Mouse (Mus musculus) forebrain, embryonic 12.5 days (tissue): Measurements from ENCODE around the gene Adamts15. TPM values are rescaled to one million over a fixed set of nuclear protein-coding genes. Genes with fewer than 3 reads are reported as not detected.

Source experiments
- ATAC-seq: fragments of 200-750 bp; cut with Nextera tagmentation; 2 replicates; pipeline ENCODE4 v1.8.0; 2017; ENCODE audit warnings: moderate TSS enrichment; ENCODE audit not compliant: low FRiP score
- H3K27ac ChIP-seq: fragments of 300-500 bp; sonication (generic); 2 replicates; pipeline ENCODE4 v1.5.1; 2016; ENCODE audit warnings: mild to moderate bottlenecking
- H3K27me3 ChIP-seq: fragments of 300-500 bp; sonication (generic); 2 replicates; pipeline ENCODE4 v1.6.1; 2016; ENCODE audit warnings: mild to moderate bottlenecking
- H3K36me3 ChIP-seq: fragments of 300-500 bp; sonication (generic); replicated peaks from 2 replicates; pipeline ENCODE4 v1.6.1; 2016; ENCODE audit warnings: mild to moderate bottlenecking
- H3K4me1 ChIP-seq: fragments of 300-500 bp; sonication (generic); 2 replicates; pipeline ENCODE4 v1.6.1; 2016
- H3K4me2 ChIP-seq: fragments of 300-500 bp; sonication (generic); 2 replicates; pipeline ENCODE4 v1.6.1; 2016; ENCODE audit warnings: mild to moderate bottlenecking, moderate library complexity
- H3K4me3 ChIP-seq: fragments of 300-500 bp; sonication (generic); replicated peaks from 2 replicates; pipeline ENCODE4 v1.5.1; 2016; ENCODE audit warnings: mild to moderate bottlenecking
- H3K9ac ChIP-seq: fragments of 300-500 bp; sonication (generic); 2 replicates; pipeline ENCODE4 v1.6.1; 2016; ENCODE audit warnings: mild to moderate bottlenecking
- H3K9me3 ChIP-seq: fragments of 300-500 bp; sonication (generic); 2 replicates; pipeline ENCODE4 v1.6.1; 2016
- WGBS: fragments of 180-500 bp; shearing (Covaris S2); methylation state at CpG from one replicate; pipeline ENCODE4 v1.1.7; 2016; 5-methylcytosine and 5-hydroxymethylcytosine counted together
- polyA plus RNA-seq: library from polyadenylated mRNA; unstranded; fragments of >200 nt; fragmentation: Nextera tagmentation; extraction: Ambion mirVana; gene quantifications from 2 replicates; pipeline ENCODE4 v1.2.1, GENCODE M21; 2016

Adamts15 gene
- polyA plus RNA-seq, 1 experiment from 2014 or later = 7.1 TPM

DNA sequence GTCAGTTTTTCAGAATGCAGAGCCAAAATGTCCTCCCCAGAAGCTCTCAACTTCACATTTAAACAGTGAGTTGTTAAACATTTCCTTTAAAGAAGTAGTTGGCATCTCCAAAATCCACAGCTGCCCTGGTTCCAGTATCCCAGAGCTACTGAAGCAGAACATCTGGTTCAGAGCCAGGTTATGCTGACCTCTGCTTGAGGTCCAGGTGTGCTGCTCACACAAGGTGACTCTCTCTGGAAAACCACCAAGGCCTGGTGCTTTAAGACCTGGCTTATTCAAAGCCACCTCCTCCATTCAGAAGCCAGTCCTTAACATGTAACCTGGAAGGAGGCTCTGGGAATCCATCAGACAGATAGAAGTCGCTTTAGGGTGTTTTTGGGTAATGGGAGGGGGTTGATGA is 23.0 kb upstream of the Adamts15 start:
- no peaks in the 10 kb centered on the region for H3K36me3 ChIP-seq
- H3K27me3 ChIP-seq = peaks cover 51% of the 10 kb centered on the region
- no peak for ATAC-seq
- no peak overlapping the region for H3K27ac ChIP-seq
- H3K4me1 ChIP-seq = peaks cover 11% of the 10 kb centered on the region
- WGBS = 61% methylated on average over 1 of the region's 1 CpGs
- no peaks in the 10 kb centered on the region for H3K9me3 ChIP-seq
- H3K4me3 ChIP-seq = no peak overlapping the region
- no peak overlapping the region for H3K4me2 ChIP-seq
- no peak overlapping the region for H3K9ac ChIP-seq

DNA sequence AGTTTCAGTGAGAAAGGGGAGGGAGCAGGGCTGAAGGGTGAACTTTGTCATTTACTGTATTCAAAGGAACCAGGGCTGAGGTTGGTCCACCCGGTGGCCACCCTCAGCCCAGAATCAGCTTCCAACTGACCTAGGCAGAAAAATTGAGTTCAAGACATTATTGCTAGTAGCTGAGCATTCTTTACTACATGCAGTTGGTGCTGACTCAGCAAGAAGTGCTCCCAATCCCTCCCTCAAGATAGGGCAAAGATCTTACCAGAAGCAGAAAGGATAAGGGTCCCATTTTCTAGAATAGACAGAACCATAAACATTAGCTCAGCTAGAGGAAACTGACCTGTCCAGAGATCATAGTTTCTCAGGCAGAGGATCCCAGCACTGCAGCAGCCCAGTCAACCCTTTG is 22.0 kb upstream of the Adamts15 start:
- 29% methylated on average over 1 of the region's 1 CpGs for WGBS
- Histone ChIP-seq H3K4me2 (no peak overlapping the region), H3K9me3 (no peaks in the 10 kb centered on the region), H3K27me3 (peaks cover 51% of the 10 kb centered on the region), H3K4me1 (peaks cover 11% of the 10 kb centered on the region), H3K4me3 (peak overlapping the region; percentile 51; the same call in 1 of the 2 replicates), H3K9ac (no peak overlapping the region), H3K36me3 (no peaks in the 10 kb centered on the region), H3K27ac (no peak overlapping the region)
- no peak for ATAC-seq

DNA sequence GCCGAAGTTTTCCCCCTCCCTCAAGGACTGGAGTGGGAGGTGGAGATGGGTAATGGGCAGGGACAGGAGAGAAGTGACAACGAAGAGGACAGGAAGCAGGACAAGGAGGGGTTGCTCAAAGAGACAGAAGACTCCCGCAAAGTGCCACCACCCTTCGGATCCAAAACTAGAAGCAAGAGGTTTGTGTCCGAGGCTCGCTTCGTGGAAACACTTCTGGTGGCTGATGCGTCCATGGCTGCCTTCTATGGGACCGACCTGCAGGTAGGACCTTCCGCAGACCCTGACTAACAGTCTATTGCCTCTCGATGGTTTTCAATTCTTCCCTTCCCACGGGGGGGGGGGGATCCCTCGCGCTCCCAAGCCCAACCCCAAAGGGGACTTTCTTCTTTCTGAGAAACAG is 21.1 kb upstream of the Adamts15 start:
- Histone ChIP-seq H3K4me2 (peak overlapping the region; percentile 67), H3K9me3 (no peaks in the 10 kb centered on the region), H3K27ac (no peak overlapping the region), H3K27me3 (peaks cover 56% of the 10 kb centered on the region), H3K4me1 (peaks cover 11% of the 10 kb centered on the region), H3K4me3 (peak overlapping the region; percentile 51), H3K36me3 (no peaks in the 10 kb centered on the region), H3K9ac (peak overlapping the region; percentile 59)
- no peak for ATAC-seq
- WGBS = under 1% methylated on average over 14 of the region's 14 CpGs

DNA sequence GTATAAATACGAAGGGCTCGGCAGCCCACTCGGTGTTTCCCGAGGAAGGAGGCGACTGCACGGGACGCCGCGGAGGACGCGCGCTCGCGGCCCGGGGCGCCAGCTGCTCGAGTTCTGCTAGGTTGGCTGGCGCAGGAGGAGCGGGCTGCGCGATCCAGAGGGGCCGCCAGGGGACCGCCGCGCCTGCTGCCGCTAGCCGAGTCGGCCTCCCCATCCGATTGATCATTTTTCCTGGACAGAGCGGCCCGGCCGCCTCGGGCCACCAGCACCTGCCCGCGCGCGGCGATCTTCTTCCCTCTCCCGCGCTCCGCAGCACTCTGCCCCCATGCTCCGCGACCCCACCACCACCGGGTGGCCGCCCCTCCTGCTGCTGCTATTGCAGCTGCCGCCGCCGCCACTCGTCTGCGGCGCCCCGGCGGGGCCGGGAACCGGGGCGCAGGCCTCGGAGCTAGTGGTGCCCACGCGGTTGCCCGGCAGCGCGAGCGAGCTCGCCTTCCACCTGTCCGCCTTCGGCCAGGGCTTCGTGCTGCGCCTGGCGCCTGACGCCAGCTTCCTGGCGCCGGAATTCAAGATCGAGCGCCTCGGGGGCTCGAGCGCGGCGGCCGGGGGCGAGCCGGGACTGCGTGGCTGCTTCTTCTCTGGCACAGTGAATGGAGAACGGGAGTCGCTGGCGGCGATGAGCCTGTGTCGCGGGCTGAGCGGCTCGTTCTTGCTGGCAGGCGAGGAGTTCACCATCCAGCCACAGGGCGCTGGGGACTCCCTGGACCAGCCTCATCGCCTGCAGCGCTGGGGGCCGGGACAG is 20.5 kb upstream of the Adamts15 start, which contains the start of gene Adamts8:
TSS of gene Adamts8 (plus strand) at position 51 of the 802 bp plus-strand sequence.
- WGBS = under 1% methylated on average over 93 of the region's 96 CpGs
- Histone ChIP-seq H3K27me3 (peaks cover 56% of the 10 kb centered on the region), H3K9ac (peak within 1 kb of the TSS; percentile 59), H3K36me3 (no peaks in the 10 kb centered on the region), H3K4me3 (peak within 1 kb of the TSS; percentile 51), H3K9me3 (no peaks in the 10 kb centered on the region), H3K4me2 (peak within 1 kb of the TSS; percentile 67), H3K27ac (no peak within 1 kb of the TSS), H3K4me1 (peaks cover 11% of the 10 kb centered on the region)
- peak; percentile 87 for ATAC-seq

DNA sequence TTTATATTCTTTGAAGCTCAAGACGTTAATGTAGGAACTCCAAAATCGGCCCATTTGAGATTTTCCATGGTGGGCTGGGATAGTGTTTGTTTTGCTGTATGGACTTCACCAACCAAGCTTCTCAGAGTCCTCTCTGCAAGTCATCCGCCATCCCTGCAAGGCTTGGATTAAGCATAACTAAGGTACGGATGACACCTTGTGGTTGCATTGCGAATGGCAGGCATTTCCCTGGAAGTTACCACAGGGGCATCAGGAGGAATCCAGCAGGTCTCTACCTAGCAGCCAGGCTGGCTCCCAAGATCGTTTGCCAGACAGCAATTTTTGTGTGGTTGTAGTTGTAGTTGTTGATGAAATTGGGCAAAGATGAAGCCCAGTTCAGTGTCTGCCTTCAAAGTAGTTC is 18.1 kb upstream of the Adamts15 start:
- H3K4me2 ChIP-seq = no peak overlapping the region
- H3K9ac ChIP-seq = no peak overlapping the region
- no peak overlapping the region for H3K27ac ChIP-seq
- 6% methylated on average over 6 of the region's 6 CpGs for WGBS
- H3K27me3 ChIP-seq = peaks cover 52% of the 10 kb centered on the region
- H3K4me3 ChIP-seq = no peak overlapping the region
- peaks cover 11% of the 10 kb centered on the region for H3K4me1 ChIP-seq
- no peaks in the 10 kb centered on the region for H3K9me3 ChIP-seq
- H3K36me3 ChIP-seq = no peaks in the 10 kb centered on the region
- ATAC-seq = peak; percentile 57

DNA sequence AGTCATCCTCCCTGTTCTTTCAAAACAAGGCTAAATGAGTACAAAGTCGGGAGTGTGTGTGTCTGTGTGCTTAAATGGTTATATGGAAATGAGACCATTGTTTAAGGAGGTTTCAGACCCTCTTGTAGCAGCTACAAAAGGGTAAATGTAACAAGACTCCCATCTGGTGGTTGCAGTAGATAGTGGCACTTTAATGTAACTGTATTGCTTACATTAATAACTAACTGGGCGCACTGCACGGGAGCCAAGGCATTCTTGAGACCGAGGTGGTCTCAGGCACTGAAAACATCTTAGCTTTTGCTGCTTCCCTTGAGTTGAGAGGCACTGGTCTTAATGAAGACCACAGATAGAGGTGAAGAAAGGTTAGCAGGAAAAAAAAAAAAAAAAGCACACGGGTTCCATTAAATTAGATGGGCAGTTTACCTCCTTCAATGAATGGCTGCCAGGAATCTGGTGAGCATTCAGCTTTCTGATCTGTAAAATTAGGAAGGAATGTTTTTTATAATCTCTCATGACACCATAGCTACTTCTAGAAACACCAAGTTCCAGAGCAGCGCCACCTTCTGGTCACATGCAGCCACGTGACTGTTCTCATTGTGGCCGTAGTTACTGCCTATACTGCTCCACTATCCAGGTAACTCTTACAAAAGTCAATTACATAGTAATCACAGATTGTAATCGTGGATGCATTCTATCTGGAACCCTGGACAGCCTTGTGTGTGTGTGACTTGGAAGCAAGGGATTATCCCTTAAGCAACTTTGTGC is 14.6 kb upstream of the Adamts15 start:
- Histone ChIP-seq H3K4me1 (no peaks in the 10 kb centered on the region), H3K36me3 (no peaks in the 10 kb centered on the region), H3K27ac (no peak overlapping the region), H3K4me2 (no peak overlapping the region), H3K9me3 (no peaks in the 10 kb centered on the region), H3K4me3 (no peak overlapping the region), H3K9ac (no peak overlapping the region), H3K27me3 (peaks cover 24% of the 10 kb centered on the region)
- 43% methylated on average over 9 of the region's 9 CpGs for WGBS
- ATAC-seq = peak; percentile 61; the same call in 1 of the 2 replicates

DNA sequence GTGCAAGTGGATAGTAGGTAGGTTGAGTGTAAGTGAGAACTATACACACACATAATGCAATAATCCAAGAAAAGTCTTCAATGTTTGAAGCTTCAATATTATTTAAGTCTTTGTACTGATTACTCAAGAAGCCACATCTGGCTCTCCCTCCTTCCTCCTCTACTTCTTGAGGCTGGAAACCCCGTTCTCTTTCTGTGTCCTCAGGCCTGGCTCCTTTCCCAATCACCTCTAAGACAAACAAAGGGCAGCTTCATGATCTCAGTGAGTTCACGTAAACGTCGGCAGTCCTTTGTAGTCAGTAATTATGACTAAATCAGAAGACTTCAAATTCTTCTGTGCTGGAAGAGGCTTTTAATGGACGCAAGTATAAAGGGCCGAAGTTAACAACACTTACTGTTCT is 12.6 kb upstream of the Adamts15 start:
- no peak for ATAC-seq
- 63% methylated on average over 6 of the region's 6 CpGs for WGBS
- 0 out of 2 replicates have a peak, but pooled peaks cover 8% of the 10 kb centered on the region for H3K27me3 ChIP-seq

DNA sequence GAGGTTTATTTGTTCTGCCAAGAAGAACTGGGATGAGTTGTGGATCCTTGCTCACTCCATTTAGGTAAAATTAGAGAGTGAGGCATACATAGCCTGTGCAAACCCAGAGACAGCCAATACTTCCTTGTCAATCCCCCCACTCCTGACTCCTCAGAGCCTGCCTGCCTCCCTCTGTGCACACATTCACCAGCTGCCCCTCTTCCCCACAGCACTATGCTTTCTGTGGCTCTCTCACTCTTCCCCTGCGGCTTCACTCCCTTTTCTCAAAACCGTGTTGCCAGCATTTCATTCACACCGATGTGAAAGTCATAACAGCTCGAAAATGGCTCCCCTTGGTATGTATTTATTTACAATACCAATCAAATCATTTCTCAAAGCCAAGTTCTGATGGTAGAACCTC is 10.1 kb upstream of the Adamts15 start:
- Histone ChIP-seq H3K9me3 (no peaks in the 10 kb centered on the region), H3K27me3 (0 out of 2 replicates have a peak, but pooled peaks cover 4% of the 10 kb centered on the region), H3K4me3 (no peak overlapping the region), H3K4me2 (no peak overlapping the region), H3K9ac (no peak overlapping the region), H3K27ac (no peak overlapping the region), H3K4me1 (no peaks in the 10 kb centered on the region), H3K36me3 (no peaks in the 10 kb centered on the region)
- WGBS = 87% methylated on average over 4 of the region's 4 CpGs
- no peak for ATAC-seq

More for the DNA sequence above, 12.6 kb upstream of the Adamts15 start:
- Histone ChIP-seq H3K9me3 (no peaks in the 10 kb centered on the region), H3K27ac (no peak overlapping the region), H3K4me3 (no peak overlapping the region), H3K36me3 (no peaks in the 10 kb centered on the region), H3K9ac (no peak overlapping the region), H3K4me1 (no peaks in the 10 kb centered on the region), H3K4me2 (no peak overlapping the region)

DNA sequence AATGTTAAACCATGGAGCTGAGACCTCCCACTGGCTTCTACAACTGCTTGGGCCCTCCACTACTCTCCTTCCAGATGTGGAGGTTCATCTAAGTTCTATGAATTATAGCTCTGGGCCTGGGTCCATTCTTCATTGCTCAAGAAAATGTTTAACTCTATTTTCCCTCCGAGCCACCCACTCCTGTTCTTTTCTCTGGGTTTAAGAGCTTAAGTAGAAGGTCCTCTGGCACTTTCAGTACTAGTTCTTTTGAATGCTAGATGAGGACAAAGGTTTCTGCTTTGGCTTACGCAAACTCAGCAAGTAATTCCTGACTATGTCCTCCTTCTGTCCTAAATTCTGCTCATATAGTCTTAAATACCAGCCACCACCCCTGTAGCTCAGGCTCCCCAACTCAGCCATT is 6.5 kb upstream of the Adamts15 start:
- 91% methylated on average over 2 of the region's 2 CpGs for WGBS

DNA sequence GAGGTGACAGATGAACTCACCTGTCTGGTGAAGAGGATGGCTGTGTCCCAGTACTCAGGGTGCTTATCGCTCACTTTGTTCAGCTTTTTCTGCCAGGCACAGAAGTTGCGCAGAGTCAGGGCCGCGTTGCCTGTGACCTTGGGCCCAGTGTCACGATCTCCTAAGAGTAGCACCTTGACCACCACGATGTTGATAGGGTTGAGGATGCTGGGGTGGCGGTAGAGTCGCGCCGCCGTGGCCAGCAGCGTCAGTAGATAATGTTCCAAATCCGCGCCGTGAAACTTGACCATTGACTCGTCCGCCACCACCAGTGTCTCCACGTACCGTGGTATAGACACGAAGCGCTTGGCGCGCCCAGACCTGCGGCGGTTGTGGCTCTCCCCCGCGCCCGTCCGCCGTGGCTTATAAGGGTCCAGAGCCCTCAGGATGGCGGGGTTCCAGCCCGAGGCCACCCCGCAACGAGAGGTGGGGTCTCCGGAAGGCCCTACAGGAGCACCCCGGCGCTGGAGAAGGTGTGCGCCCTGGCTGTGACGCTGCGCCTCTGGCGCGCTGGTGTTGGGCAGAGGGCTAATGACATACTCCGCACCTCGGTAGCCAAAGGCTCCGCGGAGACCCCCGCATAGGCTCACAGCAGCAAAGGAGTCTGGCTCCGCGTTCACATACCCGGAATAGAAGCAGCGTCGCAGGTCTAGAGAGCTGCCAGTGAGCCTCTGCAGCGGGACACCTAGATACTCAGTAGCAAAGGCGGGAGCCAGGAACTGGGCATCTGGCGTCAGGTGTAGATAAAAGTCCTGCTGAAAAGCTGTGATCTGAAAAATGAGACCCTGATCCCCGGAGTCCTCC is 770 bp downstream of the Adamts15 start:
- H3K27me3 ChIP-seq = peaks cover 47% of the 10 kb centered on the region
- no peaks in the 10 kb centered on the region for H3K36me3 ChIP-seq
- no peaks in the 10 kb centered on the region for H3K9me3 ChIP-seq
- H3K9ac ChIP-seq = peak overlapping the region; percentile 38
- ATAC-seq = peak; percentile 51
- H3K27ac ChIP-seq = no peak overlapping the region
- peak overlapping the region; percentile 56 for H3K4me3 ChIP-seq
- peak overlapping the region; percentile 97 for H3K4me2 ChIP-seq
- peaks cover 15% of the 10 kb centered on the region for H3K4me1 ChIP-seq
- WGBS = 3% methylated on average over 56 of the region's 56 CpGs

More for the DNA sequence above, 6.5 kb upstream of the Adamts15 start:
- no peak for ATAC-seq
- no peaks in the 10 kb centered on the region for H3K36me3 ChIP-seq
- no peak overlapping the region for H3K9ac ChIP-seq
- H3K4me1 ChIP-seq = no peaks in the 10 kb centered on the region
- H3K4me3 ChIP-seq = no peak overlapping the region
- peaks cover 4% of the 10 kb centered on the region for H3K27me3 ChIP-seq
- H3K9me3 ChIP-seq = no peaks in the 10 kb centered on the region
- H3K4me2 ChIP-seq = no peak overlapping the region
- no peak overlapping the region for H3K27ac ChIP-seq

DNA sequence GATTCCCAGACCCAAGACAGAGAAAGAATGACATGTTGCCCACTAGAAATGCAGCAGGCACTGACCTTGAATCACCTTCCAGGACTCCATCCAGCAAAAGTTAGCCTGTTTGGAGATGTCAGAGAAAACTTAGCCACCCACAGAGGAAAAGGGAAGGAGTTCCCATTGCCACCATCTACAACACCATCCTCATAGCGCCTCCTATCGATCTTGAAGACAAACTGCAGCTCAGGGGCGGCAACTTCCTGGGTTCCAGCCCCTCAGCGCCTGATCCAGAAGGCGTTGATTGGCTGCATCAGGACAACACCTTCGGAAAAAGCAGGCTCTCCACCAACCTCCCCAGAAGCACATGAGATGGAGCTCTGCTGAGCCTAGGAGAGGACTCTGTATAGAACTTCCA is 1.5 kb downstream of the Adamts15 start:
- no peaks in the 10 kb centered on the region for H3K36me3 ChIP-seq
- H3K4me1 ChIP-seq = peaks cover 15% of the 10 kb centered on the region
- H3K27ac ChIP-seq = no peak overlapping the region
- no peak overlapping the region for H3K4me2 ChIP-seq
- no peak overlapping the region for H3K9ac ChIP-seq
- ATAC-seq = no peak
- WGBS = 25% methylated on average over 6 of the region's 6 CpGs
- H3K9me3 ChIP-seq = no peaks in the 10 kb centered on the region
- H3K27me3 ChIP-seq = peaks cover 47% of the 10 kb centered on the region
- no peak overlapping the region for H3K4me3 ChIP-seq

DNA sequence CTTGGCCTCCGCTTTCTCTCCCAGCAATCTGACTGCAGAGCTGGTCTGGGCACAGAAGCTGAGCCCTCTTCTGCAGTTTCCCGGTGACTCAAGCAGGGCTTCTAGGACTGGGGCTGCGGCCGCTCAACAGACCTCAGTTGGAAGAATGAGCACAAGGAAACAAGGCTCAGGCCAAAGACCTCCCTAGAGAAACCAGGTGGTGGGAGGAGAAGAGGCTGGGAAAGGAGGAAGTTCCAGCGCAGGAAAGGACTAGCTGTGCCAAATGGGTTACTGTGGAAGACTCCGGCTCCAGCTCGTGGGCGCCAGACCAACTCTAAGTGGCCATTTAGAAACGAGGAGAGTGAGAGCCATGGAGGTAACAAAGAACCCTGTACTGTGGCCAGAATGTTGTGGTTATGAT is 2.6 kb downstream of the Adamts15 start:
- H3K4me2 ChIP-seq = no peak overlapping the region
- no peak overlapping the region for H3K27ac ChIP-seq
- ATAC-seq = no peak
- peaks cover 47% of the 10 kb centered on the region for H3K27me3 ChIP-seq
- no peak overlapping the region for H3K9ac ChIP-seq
- H3K9me3 ChIP-seq = no peaks in the 10 kb centered on the region
- H3K36me3 ChIP-seq = no peaks in the 10 kb centered on the region
- WGBS = 95% methylated on average over 9 of the region's 9 CpGs
- H3K4me1 ChIP-seq = peaks cover 15% of the 10 kb centered on the region
- no peak overlapping the region for H3K4me3 ChIP-seq
